Mouse (Mus musculus) bone marrow macrophage, adult 2 months (primary cell): Measurements from ENCODE around the gene Nppb.

Experiments used
- CTCF ChIP-seq: IDR thresholded peaks from 2 replicates; pipeline ENCODE4 v1.5.1; 2012; ENCODE audit warnings: low read depth, mild to moderate bottlenecking, low read length, moderate library complexity
- POLR2A ChIP-seq: IDR thresholded peaks from 2 replicates; pipeline ENCODE4 v1.6.1; 2012; ENCODE audit warnings: mild to moderate bottlenecking, low read depth, low read length, borderline replicate concordance

- no peak for TF ChIP-seq CTCF
- no peak for TF ChIP-seq POLR2A
Observed at GRCm38 (mm10) chr4:147957141-147957540, 28.4 kb upstream of the Nppb start.
